Mouse (Mus musculus) G1E-ER4 (cell line): ENCODE results near the gene Pip4k2a. TPM values are rescaled to one million over a fixed set of nuclear protein-coding genes. Genes with fewer than 3 reads are reported as not detected.

Source experiments
- GATA1 ChIP-seq: IDR thresholded peaks from one replicate; pipeline ENCODE4 v1.8.0; 2012; ENCODE audit warnings: low read length, inconsistent platforms
- polyA plus RNA-seq: library from polyadenylated mRNA; stranded (reverse); fragments of >175 nt; gene quantifications from 2 replicates; pipeline ENCODE4 v1.2.3, GENCODE M21; 2012

Gene Pip4k2a
- polyA plus RNA-seq, 1 experiment = 53.8 TPM

DNA sequence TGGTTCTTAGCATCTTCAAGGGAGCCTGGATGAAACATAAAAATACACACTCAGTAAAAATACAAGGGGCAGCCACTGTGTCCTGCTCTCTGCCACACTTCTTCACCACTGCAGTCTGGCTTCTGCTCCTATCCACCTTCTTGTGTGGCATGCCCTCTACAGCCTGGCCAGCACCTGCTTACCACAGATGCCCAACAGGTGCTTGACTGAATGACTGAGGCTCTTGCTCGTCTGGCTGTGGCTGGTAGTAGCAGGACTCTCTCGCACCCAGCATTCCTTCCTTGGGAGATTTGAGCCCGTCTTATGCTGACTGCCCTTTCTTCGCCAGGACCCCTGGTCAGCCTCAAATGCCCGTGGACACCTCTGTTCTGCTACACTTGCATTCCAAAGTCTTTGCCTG is 133.2 kb downstream of the Pip4k2a start:
- TF ChIP-seq GATA1 = no peak

DNA sequence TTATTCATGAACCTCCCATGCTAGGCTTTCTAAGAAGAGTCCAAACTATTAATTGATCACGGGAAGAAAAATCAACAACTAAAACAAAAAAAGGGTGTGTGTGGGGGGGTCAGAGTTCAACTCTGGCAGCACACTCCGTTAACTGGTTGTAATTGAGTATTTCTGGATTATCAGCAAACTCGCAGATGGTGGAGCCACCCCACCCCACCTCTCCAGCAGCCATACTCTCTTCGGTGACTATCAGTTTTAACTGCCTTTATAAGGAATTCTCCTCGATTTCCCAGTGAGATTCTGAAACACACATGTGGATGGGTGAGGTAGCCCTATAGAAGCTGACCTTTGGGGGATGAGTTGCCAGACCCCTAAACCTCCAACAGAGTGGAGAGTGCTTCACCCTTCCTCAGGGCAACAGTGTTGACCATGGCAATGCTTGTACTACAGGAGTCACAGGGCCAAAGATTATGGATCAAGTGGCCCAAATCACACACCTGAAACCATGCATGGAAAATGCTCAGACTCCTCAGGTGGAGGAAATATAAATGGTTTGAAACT is 136.2 kb downstream of the Pip4k2a start:
- no peak for TF ChIP-seq GATA1

DNA sequence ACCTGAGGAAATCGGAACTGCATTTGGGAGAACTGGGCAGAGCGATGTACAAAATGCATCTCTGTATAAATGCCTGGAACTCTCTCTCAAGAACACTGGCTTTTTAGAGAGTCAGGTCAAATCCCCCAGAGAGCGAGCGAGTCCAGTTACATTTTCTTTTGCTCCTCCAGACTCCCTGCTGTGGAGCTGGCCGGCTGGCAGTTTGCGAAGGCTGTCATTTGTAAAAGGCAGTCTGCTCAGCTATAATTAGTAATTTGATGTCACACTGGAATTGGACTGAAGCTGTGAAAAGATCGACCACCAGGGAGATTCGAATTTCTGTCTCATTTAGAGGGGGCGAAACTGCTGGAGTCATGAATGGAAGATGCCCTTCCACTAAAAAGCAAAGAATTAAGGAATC is 137.2 kb downstream of the Pip4k2a start:
- no peak for TF ChIP-seq GATA1

DNA sequence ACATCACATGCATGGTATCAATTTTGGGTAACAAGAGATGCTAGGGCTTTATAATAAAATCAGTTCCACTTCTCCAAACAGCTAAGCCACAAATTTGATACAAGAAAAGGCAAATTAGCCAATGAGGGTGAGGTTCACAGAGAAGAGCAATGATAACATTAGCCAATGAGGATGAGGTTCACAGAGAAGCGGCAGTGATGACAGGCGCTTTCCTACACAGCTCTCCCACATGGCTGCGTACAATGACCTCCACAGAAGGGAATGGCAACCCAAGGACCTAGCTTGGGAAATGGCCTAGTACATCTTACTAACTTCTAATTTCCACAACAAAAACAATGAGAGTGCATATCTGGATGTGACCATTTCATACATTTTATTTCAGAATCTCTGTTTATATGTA is 140.0 kb downstream of the Pip4k2a start:
- TF ChIP-seq GATA1 = no peak

DNA sequence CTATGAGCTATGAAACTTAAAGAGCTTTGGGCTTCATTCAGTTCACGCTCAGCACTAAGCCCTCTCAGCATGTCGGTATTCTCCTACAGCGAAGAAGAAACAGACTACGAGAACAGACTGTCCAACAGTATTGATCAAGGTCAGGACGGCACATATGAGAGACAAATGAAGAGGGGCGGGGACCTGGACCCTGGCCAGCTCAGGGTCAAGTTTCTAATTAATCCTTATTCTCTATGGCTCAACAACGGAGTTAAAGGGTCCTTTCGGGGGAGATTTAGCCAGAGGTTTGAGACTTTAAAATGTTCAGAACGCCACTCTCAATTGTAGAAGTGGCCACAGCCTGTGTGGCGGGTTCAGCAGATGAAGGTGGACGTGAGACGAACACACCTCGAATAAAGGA is 141.5 kb downstream of the Pip4k2a start:
- TF ChIP-seq GATA1 = no peak

DNA sequence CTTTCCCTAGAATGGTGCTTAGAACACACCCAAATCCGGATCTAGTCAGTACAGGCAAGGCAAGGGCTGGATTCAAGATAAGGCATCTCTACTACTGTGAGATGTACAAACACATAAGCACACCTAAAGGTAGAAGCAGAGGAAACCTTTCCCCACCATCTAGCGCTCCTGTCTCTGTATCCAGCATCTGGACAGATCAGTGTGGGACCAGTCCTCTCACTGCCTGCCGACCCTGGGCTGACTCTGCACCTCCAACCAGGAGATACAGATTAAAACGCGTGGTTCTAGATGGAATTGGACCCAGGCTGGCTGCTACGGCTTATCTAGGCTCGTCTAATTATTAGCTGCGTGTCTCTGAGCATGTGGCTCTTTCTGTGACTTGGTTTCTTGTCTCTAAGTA is 142.7 kb downstream of the Pip4k2a start:
- no peak for TF ChIP-seq GATA1

DNA sequence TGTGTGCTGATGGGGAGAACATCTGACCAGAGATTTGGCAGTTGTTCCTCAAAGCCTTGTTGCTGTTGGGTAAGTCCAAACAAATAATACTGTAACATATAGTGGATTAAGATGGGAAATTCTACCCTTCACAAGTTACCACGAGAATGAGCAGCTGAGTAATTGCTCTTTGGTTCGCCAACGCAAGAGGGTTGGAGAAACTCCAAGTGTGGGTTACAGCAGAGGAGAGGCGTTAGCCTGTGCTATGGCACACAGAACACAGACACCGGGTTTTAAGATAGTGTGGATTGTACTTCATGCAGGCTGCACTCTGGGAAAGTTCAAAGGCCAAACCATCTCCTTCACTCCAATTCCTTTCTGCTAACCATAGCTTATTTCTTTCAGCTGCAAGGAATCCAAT is 144.6 kb downstream of the Pip4k2a start:
- no peak for TF ChIP-seq GATA1

DNA sequence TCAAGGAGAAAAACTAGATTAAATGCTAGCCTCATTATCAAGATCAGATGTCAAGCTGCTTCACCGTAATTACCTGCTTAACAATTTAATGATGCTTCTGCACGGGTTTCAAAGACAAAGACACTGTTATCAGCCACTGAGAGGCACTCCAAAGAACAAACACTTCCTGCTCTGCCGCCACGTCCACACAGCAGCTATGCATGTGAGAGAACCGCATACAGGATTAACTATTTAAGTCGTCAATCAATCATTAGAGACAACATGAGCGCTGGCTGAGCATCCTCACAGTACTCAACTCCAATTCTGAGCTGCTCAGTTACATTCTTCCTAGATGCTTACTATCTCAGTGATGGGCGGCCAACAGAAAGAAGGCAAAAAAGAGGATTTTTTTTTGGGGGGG is 147.3 kb downstream of the Pip4k2a start:
- no peak for TF ChIP-seq GATA1

DNA sequence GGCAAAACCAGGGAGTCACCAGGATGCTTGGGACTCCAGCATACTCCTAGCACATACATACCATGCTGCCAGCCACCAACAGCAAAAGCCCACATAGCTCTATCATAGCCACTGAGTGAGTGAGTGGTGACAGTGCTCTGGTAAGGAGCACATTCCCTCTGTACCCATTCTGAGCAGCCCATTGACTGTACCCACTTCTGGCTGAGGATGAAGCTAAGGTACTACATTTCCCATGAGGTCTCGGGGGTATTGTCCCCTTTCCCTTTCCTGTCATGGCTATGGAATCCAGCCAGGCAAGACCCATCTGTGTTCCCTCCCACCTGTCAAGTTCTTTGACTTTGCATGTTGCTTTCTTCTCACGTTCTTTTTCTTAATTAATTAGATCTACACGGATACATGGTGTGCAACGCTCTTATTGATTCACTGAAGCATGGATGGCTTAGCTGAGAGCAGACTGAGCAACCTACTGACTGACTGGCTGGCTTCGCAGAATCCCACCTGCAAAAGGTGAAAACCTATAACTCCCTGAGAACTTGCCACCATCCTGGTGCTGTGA is 149.8 kb downstream of the Pip4k2a start:
- no peak for TF ChIP-seq GATA1

DNA sequence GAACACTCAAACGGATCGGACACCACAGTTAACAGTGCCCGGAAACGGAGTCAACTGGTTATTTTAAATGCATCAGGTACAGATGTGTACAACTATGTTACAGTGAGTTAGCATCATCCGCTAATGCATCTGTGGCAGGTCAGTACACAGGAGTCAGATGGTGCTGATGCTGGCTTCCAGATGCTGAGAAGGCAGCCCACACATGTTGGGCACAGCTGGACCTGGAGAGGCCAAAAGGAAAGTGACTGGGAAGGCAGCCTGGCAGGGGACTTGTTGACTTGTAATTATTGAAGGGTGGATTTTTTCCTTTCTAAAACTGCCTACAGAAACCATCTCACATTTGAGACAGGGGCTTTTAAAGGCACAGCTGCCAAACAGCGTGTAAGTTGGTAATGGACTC is 155.4 kb downstream of the Pip4k2a start:
- no peak for TF ChIP-seq GATA1

DNA sequence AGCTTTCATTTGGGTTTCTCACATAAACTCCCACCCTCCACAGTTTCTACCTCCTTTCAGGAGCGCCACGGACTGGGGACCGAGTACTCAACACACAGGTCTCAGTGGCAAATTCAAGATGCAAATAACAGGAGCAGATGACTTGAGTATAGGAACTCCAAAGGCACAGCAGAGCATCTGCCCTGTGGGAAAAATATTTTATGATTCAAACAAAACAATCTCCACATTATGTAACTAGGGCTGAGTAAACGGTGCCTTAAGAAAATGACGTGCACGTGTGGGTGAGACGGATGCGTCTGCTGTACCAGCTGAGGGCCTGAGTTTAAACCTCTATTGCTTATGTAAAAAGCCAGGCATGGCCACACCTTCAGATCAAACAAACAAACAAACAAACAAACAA is 156.9 kb downstream of the Pip4k2a start:
- TF ChIP-seq GATA1 = no peak

DNA sequence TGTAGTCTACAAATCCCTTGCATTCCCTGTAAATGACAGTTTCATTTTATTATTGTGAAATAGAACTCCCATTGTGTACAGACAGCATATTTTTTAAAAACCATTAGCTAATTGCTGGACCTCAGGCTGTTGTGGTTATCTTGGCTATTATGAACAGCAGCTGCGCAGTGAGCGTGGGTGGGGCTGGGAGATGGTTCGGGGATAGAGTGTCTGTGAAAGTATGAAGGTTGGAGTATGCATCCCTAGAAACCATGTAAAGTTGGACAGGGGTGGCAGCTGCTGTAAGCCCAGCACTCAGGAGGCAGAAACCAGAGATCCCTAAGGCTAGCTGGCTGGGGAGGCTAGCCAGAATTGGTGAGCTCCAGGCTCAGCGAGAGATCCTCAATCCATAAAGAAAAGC is 158.4 kb downstream of the Pip4k2a start:
- no peak for TF ChIP-seq GATA1

DNA sequence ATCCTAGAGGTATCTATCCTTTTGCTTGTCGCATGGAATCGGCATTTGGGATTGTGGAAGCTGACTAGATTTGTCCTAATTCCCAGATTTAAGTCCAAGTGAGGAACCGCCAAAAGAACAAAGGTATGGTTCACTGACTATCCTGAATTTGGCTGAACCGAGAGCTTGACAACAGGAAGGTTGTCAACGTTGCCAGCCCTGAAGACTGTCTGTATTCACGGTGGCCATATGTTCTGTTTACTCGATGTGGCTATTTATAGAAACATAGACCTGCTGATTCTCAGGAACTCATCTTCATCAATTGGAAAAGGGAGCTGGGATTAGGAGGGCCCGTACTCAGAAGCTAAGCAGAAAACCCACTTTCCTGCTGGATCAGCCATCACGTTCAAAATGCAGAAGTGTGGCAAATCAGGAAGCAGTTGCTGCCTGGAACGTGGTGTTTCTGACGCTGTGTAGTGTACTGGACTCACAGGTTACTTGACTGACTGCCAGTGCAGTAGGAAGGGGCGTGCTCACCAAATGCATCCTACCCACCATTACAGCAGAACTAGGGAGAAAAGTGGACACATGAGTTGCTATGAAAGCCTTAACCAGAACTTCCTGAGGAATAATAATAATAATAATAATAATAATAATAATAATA is 162.5 kb downstream of the Pip4k2a start:
- TF ChIP-seq GATA1 = no peak

DNA sequence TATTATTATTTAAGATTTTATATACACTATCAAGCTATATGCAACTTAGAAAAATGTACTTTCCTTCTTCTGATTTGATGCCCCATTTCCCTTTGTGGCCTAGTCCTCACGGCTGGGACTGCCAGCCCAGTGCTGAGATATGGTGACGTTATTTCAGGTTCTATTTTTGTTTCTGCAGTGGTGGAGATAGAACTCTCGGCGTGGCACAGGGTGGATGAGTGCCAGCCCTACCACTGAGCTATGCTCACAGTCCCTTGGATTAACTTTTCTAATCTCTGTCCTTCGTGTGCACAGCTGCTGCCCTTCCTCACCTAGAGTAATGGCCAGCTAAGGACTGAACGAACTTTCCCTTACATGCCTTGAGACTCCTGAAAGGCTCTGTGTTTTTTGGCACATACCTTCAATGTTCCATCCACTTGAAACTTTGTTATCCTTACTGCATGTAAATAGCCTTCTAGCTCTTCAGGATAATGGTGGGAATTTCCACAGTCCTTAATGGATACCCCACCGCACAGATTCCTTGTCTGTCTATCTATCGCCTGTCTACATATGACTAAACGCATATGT is 164.8 kb downstream of the Pip4k2a start:
- TF ChIP-seq GATA1 = no peak

DNA sequence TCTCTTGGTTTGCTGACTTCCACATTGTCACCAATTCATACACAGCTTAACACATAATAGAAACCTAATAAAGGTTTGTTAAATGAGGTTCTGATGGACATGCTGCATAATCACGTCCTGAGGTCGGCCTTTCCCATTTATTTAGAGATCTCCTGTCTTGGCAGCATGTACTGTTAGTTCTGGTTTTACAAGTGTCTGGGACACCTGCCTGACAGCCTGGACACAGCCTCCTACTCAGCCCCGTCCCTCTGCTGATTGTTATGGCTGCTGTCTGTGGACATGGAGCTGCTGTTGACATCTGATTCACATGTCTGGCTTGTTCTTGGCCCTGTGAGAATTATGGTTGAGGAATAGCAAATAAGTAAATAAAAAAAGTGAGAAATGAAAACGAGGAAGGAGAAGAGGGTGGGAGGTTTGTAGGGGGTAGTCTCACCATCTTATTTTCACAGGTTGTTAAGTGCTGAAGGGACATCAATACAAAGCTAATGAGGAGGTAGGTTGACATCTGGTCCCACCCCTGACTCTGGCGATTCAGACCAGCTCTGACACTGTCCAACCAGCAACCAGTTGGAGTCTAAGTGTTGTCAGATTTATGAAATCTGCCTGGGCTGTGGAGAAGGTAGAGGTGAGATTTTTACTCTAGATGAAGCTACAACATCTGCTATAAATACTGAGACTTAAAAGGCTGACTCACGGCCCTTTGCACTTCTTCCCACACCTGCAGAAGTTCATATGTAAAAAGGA is 166.7 kb downstream of the Pip4k2a start:
- TF ChIP-seq GATA1 = no peak

DNA sequence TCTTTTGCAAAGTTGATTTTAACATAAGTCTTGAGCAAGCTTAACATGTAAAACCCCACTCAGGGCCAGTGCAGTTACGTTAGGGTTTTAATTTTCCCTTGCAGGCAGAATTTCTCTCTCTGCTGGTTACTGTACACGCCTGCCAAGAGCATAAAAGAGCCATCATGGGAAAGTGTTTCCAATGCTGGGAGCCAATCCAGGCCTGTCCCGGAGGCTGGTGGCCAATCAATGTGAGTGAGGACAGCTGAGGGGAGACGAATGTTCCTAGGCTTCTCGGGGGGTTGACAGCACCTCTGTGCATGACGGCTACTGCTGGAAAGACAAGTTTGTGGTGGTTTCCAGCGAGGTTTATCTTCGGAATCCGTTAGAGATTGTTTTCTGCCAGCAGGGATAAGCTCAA is 175.2 kb downstream of the Pip4k2a start:
- no peak for TF ChIP-seq GATA1
